Mouse (Mus musculus): ENCODE data around the gene Ccdc3.

GRCm38 (mm10) chr2:5241469-5241897 is 103.9 kb downstream of the Ccdc3 start:
- TF ChIP-seq POLR2A (IDR thresholded peaks at IDR 0.05; ENCODE audit: low read depth, low read length): no peak
- TF ChIP-seq CTCF (IDR thresholded peaks at IDR 0.05; ENCODE audit: extremely low read depth, insufficient read depth, insufficient read length, insufficient replicate concordance): no peak
